Mouse (Mus musculus) lung, postnatal 0 days (tissue): ENCODE results near the gene Stpg2.

Experiments used
- CTCF ChIP-seq: IDR thresholded peaks from 2 replicates; pipeline ENCODE4 v1.5.1; 2016; ENCODE audit warnings: antibody characterized with exemption, mild to moderate bottlenecking
- EP300 ChIP-seq: IDR thresholded peaks from 2 replicates; pipeline ENCODE4 v1.6.1; 2016; ENCODE audit warnings: antibody characterized with exemption, mild to moderate bottlenecking, control low read depth

DNA sequence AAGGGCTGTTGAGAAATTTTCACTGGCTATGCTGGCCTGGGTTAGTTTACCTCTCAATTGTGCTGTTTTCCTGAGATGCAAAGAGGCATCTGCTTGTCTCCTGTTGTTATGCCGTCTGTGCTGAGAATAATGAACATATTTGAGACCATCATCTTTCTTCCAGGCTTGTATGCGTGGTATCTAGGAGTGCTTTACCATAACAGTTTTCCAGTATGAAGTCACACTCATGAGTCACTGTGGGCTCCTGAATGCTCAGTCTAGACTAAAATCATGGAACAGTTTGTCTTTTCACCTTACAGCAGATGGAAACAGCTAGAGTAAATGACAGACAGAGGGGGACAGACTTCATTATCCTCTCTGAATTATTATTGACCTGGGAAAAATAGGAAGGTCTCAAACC is 527.7 kb downstream of the Stpg2 start:
- TF ChIP-seq EP300 (no peak), CTCF (no peak)
